Mouse (Mus musculus) monocyte, adult 5-6 weeks (primary cell): ENCODE data around the gene Zfp57. TPM values are rescaled to one million over a fixed set of nuclear protein-coding genes. Genes with fewer than 3 reads are reported as not detected.

ENCODE experiments used
- total RNA-seq: library from RNA; stranded (forward); fragments of 200-1000, 200-491, 200-594 nt; gene quantifications from 3 replicates; pipeline ENCODE4 v1.2.3, GENCODE M21; 2017

Zfp57 gene
- total RNA-seq, 1 experiment from 2014 or later: not detected

Other genes with a start within 250 kb of the Zfp57 start
- gene H2-M10.5, start 228.3 kb upstream of the Zfp57 start, total RNA-seq: not detected in 3 replicates
- gene H2-M10.6, start 189.0 kb upstream of the Zfp57 start, total RNA-seq: not detected in 3 replicates
- gene Trim26, start 164.0 kb upstream of the Zfp57 start, total RNA-seq: 45.2 to 61.6 TPM (median 45.5 TPM) in 3 replicates
- not detected in 3 replicates for gene Trim15, start 134.0 kb upstream of the Zfp57 start, total RNA-seq
- gene Trim10, start 131.6 kb upstream of the Zfp57 start, total RNA-seq: 0.49 to 16.6 TPM (median 11.1 TPM) in 3 replicates
- not detected in 3 replicates for gene Trim40, start 111.0 kb upstream of the Zfp57 start, total RNA-seq
- gene Trim31, start 103.0 kb upstream of the Zfp57 start, total RNA-seq: not detected in 3 replicates
- gene Rnf39, start 58.2 kb upstream of the Zfp57 start, total RNA-seq: 2.6 TPM in 1 of 3 replicates, not detected in the others
- 41.5 to 96.1 TPM (median 79.2 TPM) in 3 replicates for gene Ppp1r11, start 49.4 kb upstream of the Zfp57 start, total RNA-seq
- 28.2 to 45.0 TPM (median 30.5 TPM) in 3 replicates for gene Znrd1, start 42.6 kb upstream of the Zfp57 start, total RNA-seq
- gene Znrd1as, start 42.6 kb upstream of the Zfp57 start, total RNA-seq: 1.1 to 4.4 TPM (median 3.4 TPM) in 3 replicates
- not detected in 3 replicates for gene 2410137M14Rik, start 19.9 kb upstream of the Zfp57 start, total RNA-seq
- not detected in 3 replicates for gene H2-M5, start 11.6 kb upstream of the Zfp57 start, total RNA-seq
- not detected in 3 replicates for gene Mog, start 22.2 kb downstream of the Zfp57 start, total RNA-seq
- gene Gabbr1, start 44.8 kb downstream of the Zfp57 start, total RNA-seq: 20.1 to 24.2 TPM (median 24.1 TPM) in 3 replicates
- not detected in 3 replicates for gene Olfr90, start 87.3 kb downstream of the Zfp57 start, total RNA-seq
- not detected in 3 replicates for gene Olfr91, start 97.1 kb downstream of the Zfp57 start, total RNA-seq
- gene Olfr92, start 118.9 kb downstream of the Zfp57 start, total RNA-seq: 0.48 TPM in 1 of 3 replicates, not detected in the others
- not detected in 3 replicates for gene Olfr93, start 160.3 kb downstream of the Zfp57 start, total RNA-seq
- not detected in 3 replicates for gene Ubd, start 192.7 kb downstream of the Zfp57 start, total RNA-seq
- gene Olfr94, start 199.8 kb downstream of the Zfp57 start, total RNA-seq: not detected in 3 replicates
- gene Olfr95, start 212.0 kb downstream of the Zfp57 start, total RNA-seq: not detected in 3 replicates
- not detected in 3 replicates for gene Olfr96, start 219.0 kb downstream of the Zfp57 start, total RNA-seq
- gene Olfr97, start 236.2 kb downstream of the Zfp57 start, total RNA-seq: not detected in 3 replicates